Mouse (Mus musculus) heart, embryonic 12.5 days (tissue): ENCODE results near the gene Izumo1r. TPM values are rescaled to one million over a fixed set of nuclear protein-coding genes. Genes with fewer than 3 reads are reported as not detected.
"Not testable (repeated sequence)": the region's sequence is repeated elsewhere in the genome, so short reads cannot be mapped to it uniquely, and the experiment has no call there.

ENCODE experiments used
- ATAC-seq: fragments of 200-750 bp; cut with Nextera tagmentation; 2 replicates; pipeline ENCODE4 v1.8.0; 2017; ENCODE audit warnings: moderate TSS enrichment, moderate library complexity; ENCODE audit not compliant: insufficient number of reproducible peaks, low FRiP score
- H3K27ac ChIP-seq: fragments of 300-500 bp; sonication (generic); 2 replicates; pipeline ENCODE4 v1.5.1; 2016; ENCODE audit warnings: mild to moderate bottlenecking, moderate library complexity; ENCODE audit not compliant: poor library complexity, severe bottlenecking
- H3K27me3 ChIP-seq: fragments of 300-500 bp; sonication (generic); replicated peaks from 2 replicates; pipeline ENCODE4 v1.6.1; 2016; ENCODE audit warnings: mild to moderate bottlenecking, moderate library complexity
- H3K36me3 ChIP-seq: fragments of 300-500 bp; sonication (generic); 2 replicates; pipeline ENCODE4 v1.6.1; 2016; ENCODE audit warnings: mild to moderate bottlenecking, moderate library complexity
- H3K4me1 ChIP-seq: fragments of 300-500 bp; sonication (generic); replicated peaks from 2 replicates; pipeline ENCODE4 v1.6.1; 2016; ENCODE audit warnings: mild to moderate bottlenecking
- H3K4me2 ChIP-seq: fragments of 300-500 bp; sonication (generic); 2 replicates; pipeline ENCODE4 v1.6.1; 2016; ENCODE audit warnings: mild to moderate bottlenecking, moderate library complexity
- H3K4me3 ChIP-seq: fragments of 300-500 bp; sonication (generic); 2 replicates; pipeline ENCODE4 v1.5.1; 2016; ENCODE audit warnings: mild to moderate bottlenecking
- H3K9ac ChIP-seq: fragments of 300-500 bp; sonication (generic); 2 replicates; pipeline ENCODE4 v1.6.1; 2016; ENCODE audit warnings: mild to moderate bottlenecking, moderate library complexity
- H3K9me3 ChIP-seq: fragments of 300-500 bp; sonication (generic); replicated peaks from 2 replicates; pipeline ENCODE4 v1.6.1; 2016; ENCODE audit warnings: mild to moderate bottlenecking, moderate library complexity
- WGBS: fragments of 180-500 bp; shearing (Covaris S2); methylation state at CpG from one replicate; pipeline ENCODE4 v1.1.7; 2016; 5-methylcytosine and 5-hydroxymethylcytosine counted together
- polyA plus RNA-seq: library from polyadenylated mRNA; unstranded; fragments of >200 nt; fragmentation: Nextera tagmentation; extraction: Ambion mirVana; gene quantifications from 2 replicates; pipeline ENCODE4 v1.2.1, GENCODE M21; 2016

The Izumo1r gene
- polyA plus RNA-seq, 1 experiment from 2014 or later: not detected

- 0 out of 2 replicates have a peak, but pooled peaks have one; percentile 29 for ATAC-seq
- Histone ChIP-seq H3K4me2 (no peak overlapping the region), H3K27ac (no peak overlapping the region), H3K4me3 (no peak overlapping the region), H3K27me3 (no peaks in the 10 kb centered on the region), H3K9me3 (no peaks in the 10 kb centered on the region), H3K4me1 (peaks cover 9% of the 10 kb centered on the region), H3K9ac (no peak overlapping the region), H3K36me3 (no peaks in the 10 kb centered on the region)
- 70% methylated on average over 6 of the region's 6 CpGs for WGBS
Observed at GRCm38 (mm10) chr9:14887787-14888382, 15.9 kb downstream of the Izumo1r start.

- ATAC-seq: no peak
Observed at GRCm38 (mm10) chr9:14885954-14886353, 17.8 kb downstream of the Izumo1r start.

GRCm38 (mm10) chr9:14885151-14885550 is 18.6 kb downstream of the Izumo1r start:
- Histone ChIP-seq H3K27me3 (no peaks in the 10 kb centered on the region; the same call in 1 of the 2 replicates), H3K4me3 (no peak overlapping the region), H3K9me3 (no peaks in the 10 kb centered on the region), H3K27ac (no peak overlapping the region), H3K4me1 (peaks cover 9% of the 10 kb centered on the region), H3K9ac (no peak overlapping the region), H3K4me2 (no peak overlapping the region), H3K36me3 (no peaks in the 10 kb centered on the region)
- ATAC-seq: no peak

More at GRCm38 (mm10) chr9:14885954-14886353, 17.8 kb downstream of the Izumo1r start:
- Histone ChIP-seq H3K36me3 (no peaks in the 10 kb centered on the region), H3K9me3 (no peaks in the 10 kb centered on the region), H3K4me3 (no peak overlapping the region), H3K27ac (no peak overlapping the region), H3K4me1 (peaks cover 9% of the 10 kb centered on the region), H3K9ac (no peak overlapping the region), H3K4me2 (no peak overlapping the region), H3K27me3 (no peaks in the 10 kb centered on the region; the same call in 1 of the 2 replicates)
- WGBS: 69% methylated on average over 1 of the region's 1 CpGs

- whole genome bisulfite sequencing: 47% methylated on average over 4 of the region's 4 CpGs
- Histone ChIP-seq H3K36me3 (no peaks in the 10 kb centered on the region), H3K9me3 (no peaks in the 10 kb centered on the region), H3K9ac (no peak overlapping the region), H3K4me3 (no peak overlapping the region), H3K4me2 (no peak overlapping the region), H3K27me3 (no peaks in the 10 kb centered on the region; the same call in 1 of the 2 replicates), H3K27ac (no peak overlapping the region), H3K4me1 (peaks cover 9% of the 10 kb centered on the region)
- ATAC-seq: no peak
Observed at GRCm38 (mm10) chr9:14884641-14885040, 19.1 kb downstream of the Izumo1r start.

- H3K4me3 ChIP-seq, H3K27ac ChIP-seq, H3K9me3 ChIP-seq, H3K36me3 ChIP-seq, H3K4me1 ChIP-seq, H3K4me2 ChIP-seq, ATAC-seq, H3K27me3 ChIP-seq, H3K9ac ChIP-seq: not testable (repeated sequence)
- WGBS: 30% methylated on average over 8 of the region's 8 CpGs
Observed at GRCm38 (mm10) chr9:14876566-14876965, 27.2 kb downstream of the Izumo1r start.

GRCm38 (mm10) chr9:14875743-14876507 is 27.8 kb downstream of the Izumo1r start:
- Histone ChIP-seq H3K9ac (no peak overlapping the region), H3K4me1 (peaks cover 7% of the 10 kb centered on the region; the same call in 1 of the 2 replicates), H3K9me3 (no peaks in the 10 kb centered on the region), H3K4me3 (no peak overlapping the region), H3K36me3 (no peaks in the 10 kb centered on the region), H3K4me2 (no peak overlapping the region), H3K27ac (no peak overlapping the region), H3K27me3 (no peaks in the 10 kb centered on the region)
- no peak for ATAC-seq
- WGBS: 62% methylated on average over 5 of the region's 5 CpGs

GRCm38 (mm10) chr9:14872181-14872930 is 31.4 kb downstream of the Izumo1r start:
- Histone ChIP-seq H3K4me1 (peaks cover 7% of the 10 kb centered on the region; the same call in 1 of the 2 replicates), H3K4me2 (0 out of 2 replicates have a peak overlapping the region, but pooled peaks have one; percentile 0), H3K36me3 (no peaks in the 10 kb centered on the region), H3K27ac (no peak overlapping the region), H3K9me3 (no peaks in the 10 kb centered on the region), H3K9ac (no peak overlapping the region), H3K27me3 (no peaks in the 10 kb centered on the region), H3K4me3 (no peak overlapping the region)
- WGBS: 45% methylated on average over 17 of the region's 17 CpGs
- ATAC-seq: no peak

GRCm38 (mm10) chr9:14871536-14871935 is 32.2 kb downstream of the Izumo1r start:
- H3K9ac ChIP-seq: no peak overlapping the region
- no peaks in the 10 kb centered on the region for H3K36me3 ChIP-seq
- H3K4me2 ChIP-seq: no peak overlapping the region
- H3K27ac ChIP-seq: no peak overlapping the region
- WGBS: 72% methylated on average over 3 of the region's 3 CpGs
- H3K9me3 ChIP-seq: no peaks in the 10 kb centered on the region
- no peak for ATAC-seq
- peaks cover 7% of the 10 kb centered on the region; the same call in 1 of the 2 replicates for H3K4me1 ChIP-seq
- H3K4me3 ChIP-seq: no peak overlapping the region
- H3K27me3 ChIP-seq: peaks cover under 1% of the 10 kb centered on the region; the same call in 1 of the 2 replicates

- WGBS: 85% methylated on average over 10 of the region's 10 CpGs
Observed at GRCm38 (mm10) chr9:14870802-14871201, 32.9 kb downstream of the Izumo1r start.

GRCm38 (mm10) chr9:14870377-14870776 is 33.4 kb downstream of the Izumo1r start:
- WGBS: 85% methylated on average over 2 of the region's 2 CpGs
- H3K36me3 ChIP-seq: no peaks in the 10 kb centered on the region
- ATAC-seq: no peak
- H3K27me3 ChIP-seq: peaks cover 4% of the 10 kb centered on the region; the same call in 1 of the 2 replicates
- H3K4me2 ChIP-seq: no peak overlapping the region
- peaks cover 7% of the 10 kb centered on the region; the same call in 1 of the 2 replicates for H3K4me1 ChIP-seq
- no peak overlapping the region for H3K27ac ChIP-seq
- H3K9me3 ChIP-seq: no peaks in the 10 kb centered on the region
- no peak overlapping the region for H3K4me3 ChIP-seq
- no peak overlapping the region for H3K9ac ChIP-seq

More at GRCm38 (mm10) chr9:14870802-14871201, 32.9 kb downstream of the Izumo1r start:
- Histone ChIP-seq H3K9ac (no peak overlapping the region), H3K4me2 (no peak overlapping the region), H3K36me3 (no peaks in the 10 kb centered on the region), H3K4me3 (no peak overlapping the region), H3K4me1 (peaks cover 7% of the 10 kb centered on the region; the same call in 1 of the 2 replicates), H3K27me3 (peaks cover 4% of the 10 kb centered on the region; the same call in 1 of the 2 replicates), H3K9me3 (no peaks in the 10 kb centered on the region), H3K27ac (no peak overlapping the region)
- ATAC-seq: no peak

GRCm38 (mm10) chr9:14868326-14868725 is 35.4 kb downstream of the Izumo1r start:
- WGBS: 88% methylated on average over 8 of the region's 8 CpGs
- Histone ChIP-seq H3K27me3 (peaks cover 15% of the 10 kb centered on the region), H3K4me1 (peaks cover 7% of the 10 kb centered on the region; the same call in 1 of the 2 replicates), H3K9ac (no peak overlapping the region), H3K4me2 (no peak overlapping the region), H3K27ac (no peak overlapping the region), H3K9me3 (no peaks in the 10 kb centered on the region), H3K4me3 (no peak overlapping the region), H3K36me3 (no peaks in the 10 kb centered on the region)
- ATAC-seq: no peak
